Comparison of ENCODE assay signal across 8 mouse cellular contexts in the genomic region with DNA sequence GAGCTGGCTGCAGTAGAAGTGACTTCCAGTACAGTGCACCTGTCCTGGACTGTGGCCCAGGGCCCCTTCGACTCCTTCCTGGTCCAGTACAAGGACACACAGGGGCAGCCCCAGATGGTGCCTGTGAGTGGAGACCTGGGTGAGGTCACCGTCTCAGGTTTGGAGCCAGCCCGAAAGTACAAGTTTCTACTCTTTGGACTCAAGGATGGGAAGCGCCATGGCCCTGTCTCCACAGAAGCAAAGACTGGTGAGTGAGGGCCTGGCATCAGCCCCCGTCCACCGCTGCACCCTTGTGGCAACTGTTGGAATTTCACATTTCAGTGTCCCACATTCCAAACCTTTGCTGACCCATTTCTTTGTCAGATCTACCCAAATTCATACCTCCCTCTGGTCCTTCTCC. TPM values are rescaled to one million over a fixed set of nuclear protein-coding genes. Genes with fewer than 3 reads are reported as not detected.
DNase-seq lines count a peak whose midpoint lies in the region; ATAC-seq and TF ChIP-seq lines count a peak whose summit lies in the region.

No protein-coding gene starts in this region.

- no peaks in the 10 kb centered on the region for H3K4me1 ChIP-seq in embryonic fibroblast, embryonic 13.5 days (ENCODE audit: control insufficient read depth, insufficient read depth, low read length)
- H3K4me1 ChIP-seq in liver, postnatal 0 days (ENCODE audit: insufficient read depth): no peaks in the 10 kb centered on the region

- TF ChIP-seq POLR2A in embryonic fibroblast, embryonic 13.5 days (IDR thresholded peaks at IDR 0.05; ENCODE audit: low read depth, low read length): no peak

- no peak overlapping the region for H3K4me2 ChIP-seq in liver, postnatal 0 days (ENCODE audit: low read depth, low read length)

- TF ChIP-seq CTCF in embryonic fibroblast, embryonic 13.5 days (IDR thresholded peaks at IDR 0.05; ENCODE audit: borderline replicate concordance, insufficient read depth, low read length): peak; percentile 31; the same call in 1 of the 2 replicates
- TF ChIP-seq CTCF in liver, postnatal 0 days (IDR thresholded peaks at IDR 0.05; ENCODE audit: low read depth): peak; percentile 68

- H3K27ac ChIP-seq in embryonic fibroblast, embryonic 13.5 days (ENCODE audit: insufficient read depth, low read length): no peak overlapping the region
- H3K27ac ChIP-seq in liver, postnatal 0 days (ENCODE audit: low read depth): no peak overlapping the region

- H3K9me3 ChIP-seq in liver, postnatal 0 days (ENCODE audit: low read length): no peaks in the 10 kb centered on the region

- WGBS in liver, postnatal 0 days (ENCODE audit: insufficient replicate concordance): 44% methylated on average over 6 of the region's 6 CpGs

- H3K4me3 ChIP-seq in embryonic fibroblast, embryonic 13.5 days (ENCODE audit: insufficient read depth, low read length): no peak overlapping the region
- H3K4me3 ChIP-seq in liver, postnatal 0 days (ENCODE audit: low read depth, low read length): no peak overlapping the region

- DNase-seq in right cerebral cortex, adult 18-20 months: peak; percentile 59
- no peak for DNase-seq in right cerebral cortex, postnatal 36 days (ENCODE audit: low spot score in 2 of 2)
- peak; percentile 82 for DNase-seq in adrenal gland, postnatal 25 days
- peak; percentile 76 for DNase-seq in kidney, adult 9 months
- DNase-seq in liver, postnatal 0 days: peak; percentile 68
- peak; percentile 73 for DNase-seq in right cerebral cortex, postnatal 14 days
- no peak for DNase-seq in yolk sac, embryonic 10.5 days (ENCODE audit: low spot score)

- no peak overlapping the region for H3K9ac ChIP-seq in liver, postnatal 0 days (replicated peaks)

- no peaks in the 10 kb centered on the region for H3K27me3 ChIP-seq in liver, postnatal 0 days (ENCODE audit: insufficient read depth, low read length)

- peak; percentile 44; the same call in 1 of the 2 replicates for ATAC-seq in liver, postnatal 0 days

- TF ChIP-seq EP300 in liver, postnatal 0 days (IDR thresholded peaks at IDR 0.05; ENCODE audit: low read depth): no peak

- no peaks in the 10 kb centered on the region for H3K36me3 ChIP-seq in liver, postnatal 0 days (replicated peaks; ENCODE audit: insufficient read depth, low read length)

RNA-seq across cellular contexts. Expression of a gene that starts 30.7 kb away (rescaled TPM):
- 134 and 138 TPM in 2 replicates for total RNA-seq in adrenal gland, postnatal 25 days (2021)
- 0.58 and 2.1 TPM in 2 replicates for polyA plus RNA-seq in embryonic fibroblast, embryonic 13.5 days (2011; ENCODE audit: insufficient read length, low read depth, missing spikeins)
- polyA plus RNA-seq in liver, postnatal 0 days (2015; fragmentation: Nextera tagmentation; extraction: Ambion mirVana): 151 and 198 TPM in 2 replicates

RNA-seq across cellular contexts. Expression of a gene that starts 42.6 kb away (rescaled TPM):
- 23.7 and 25.4 TPM in 2 replicates for total RNA-seq in adrenal gland, postnatal 25 days (2021)
- 0.19 and 0.20 TPM in 2 replicates for polyA plus RNA-seq in embryonic fibroblast, embryonic 13.5 days (2011; ENCODE audit: insufficient read length, low read depth, missing spikeins)
- polyA plus RNA-seq in liver, postnatal 0 days (2015; fragmentation: Nextera tagmentation; extraction: Ambion mirVana): 0.36 TPM in 2 replicates

Comparison
In these comparisons a context has a peak if more than half of its experiments do, and no peak if none do; other contexts are left out.
1. DNase-seq: peak in right cerebral cortex, adult 18-20 months (single experiment), adrenal gland, postnatal 25 days (single experiment), kidney, adult 9 months (single experiment), liver, postnatal 0 days (single experiment) and right cerebral cortex, postnatal 14 days (single experiment); none in right cerebral cortex, postnatal 36 days (0 of 2) and yolk sac, embryonic 10.5 days (single experiment).
2. RNA of a gene that starts 30.7 kb away (polyA plus RNA-seq): 151 to 198 TPM in liver, postnatal 0 days; 0.58 to 2.1 TPM in embryonic fibroblast, embryonic 13.5 days; every median in the first group is over 10 times any median in the second.